Mouse (Mus musculus) cerebellum, adult 2 months (tissue): Measurements from ENCODE around the gene Tmed4. TPM values are rescaled to one million over a fixed set of nuclear protein-coding genes. Genes with fewer than 3 reads are reported as not detected.

Experiments used
- DNase-seq, 2 experiments: peaks; one replicate each; pipeline ENCODE4 v3.0.0; 2021
- H3K27ac ChIP-seq: fragments of 200-500 bp; 2 replicates; pipeline ENCODE4 v1.5.1; 2012; ENCODE audit warnings: low read length, control low read depth, inconsistent platforms; ENCODE audit not compliant: insufficient read depth
- H3K27me3 ChIP-seq: fragments of 200-500 bp; 2 replicates; pipeline ENCODE4 v1.6.1; 2012; ENCODE audit warnings: inconsistent platforms, mild to moderate bottlenecking, low read length, moderate library complexity; ENCODE audit not compliant: control insufficient read depth, insufficient read depth
- H3K4me1 ChIP-seq: fragments of 200-500 bp; 2 replicates; pipeline ENCODE4 v1.6.1; 2011; ENCODE audit warnings: low read length; ENCODE audit not compliant: control insufficient read depth, insufficient read depth
- H3K4me3 ChIP-seq: fragments of 200-500 bp; replicated peaks from 2 replicates; pipeline ENCODE3; 2011; ENCODE audit warnings: mild to moderate bottlenecking, low read depth, low read length, control low read depth; ENCODE audit not compliant: insufficient read depth
- CTCF ChIP-seq: fragments of 200-500 bp; IDR thresholded peaks from 2 replicates; pipeline ENCODE4 v1.5.1; 2011; ENCODE audit warnings: low read depth, mild to moderate bottlenecking, control low read depth, low read length, moderate library complexity, borderline replicate concordance; ENCODE audit not compliant: insufficient read depth
- POLR2A ChIP-seq: fragments of 200-500 bp; IDR thresholded peaks from 2 replicates; pipeline ENCODE4 v1.6.1; 2011; ENCODE audit warnings: low read length, control low read depth, borderline replicate concordance; ENCODE audit not compliant: insufficient read depth
- WGBS: fragments of 180-500 bp; shearing (Covaris S2); methylation state at CpG from one replicate; pipeline ENCODE4 v1.1.7; 2018; 5-methylcytosine and 5-hydroxymethylcytosine counted together
- polyA plus RNA-seq: library from polyadenylated mRNA; depleted of rRNA; stranded (reverse); fragments of >200 nt; gene quantifications from 2 replicates; pipeline ENCODE4 v1.2.3, GENCODE M21; 2012

The Tmed4 gene
- polyA plus RNA-seq, 1 experiment = 188 TPM

DNA sequence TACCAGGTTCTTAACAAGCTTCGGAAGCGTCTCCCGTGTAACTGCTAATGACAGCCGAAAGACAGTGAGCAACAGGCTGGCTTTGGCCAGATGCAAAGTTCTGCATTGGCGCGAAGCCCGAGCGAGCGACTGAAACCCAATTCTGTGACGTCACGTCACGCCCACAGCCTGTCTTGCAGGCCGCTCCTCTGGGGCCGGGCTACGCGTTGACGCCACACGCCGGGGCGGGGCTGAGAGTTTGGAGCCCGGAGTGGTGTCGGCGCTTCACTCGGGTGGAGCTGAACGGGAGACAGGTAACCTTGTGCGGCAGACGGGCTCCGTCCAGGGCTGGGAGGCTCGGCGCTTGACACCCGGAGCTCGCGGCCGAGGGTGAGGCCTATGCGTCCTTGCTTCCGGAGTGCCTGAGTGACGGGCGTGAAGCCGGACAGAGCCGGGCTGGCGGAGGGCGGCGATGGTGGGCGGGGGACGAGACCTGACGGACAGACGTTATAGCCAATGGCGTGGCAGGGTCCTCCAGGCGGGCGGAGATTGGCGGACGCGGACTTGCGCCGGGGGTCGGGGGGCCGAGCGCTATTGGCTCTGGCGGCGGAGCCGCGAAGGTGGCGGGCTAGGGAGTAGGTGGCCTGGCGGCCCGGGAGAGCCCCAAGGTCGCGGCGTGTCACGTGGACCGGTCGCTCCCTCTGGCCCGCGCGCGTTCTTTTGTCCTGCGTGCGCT, 16.9 kb upstream of the Tmed4 start, which contains the start of gene Ogdh:
Gene Ogdh, plus strand, starts transcription at position 233 of the 715 bp plus-strand sequence.
- Histone ChIP-seq H3K4me1 (peaks cover 2% of the 10 kb centered on the region; the same call in 1 of the 2 replicates), H3K27ac (peak within 1 kb of the TSS; percentile 82), H3K4me3 (peak within 1 kb of the TSS; percentile 89), H3K27me3 (no peaks in the 10 kb centered on the region)
- WGBS = under 1% methylated on average over 77 of the region's 77 CpGs
- TF ChIP-seq CTCF (no peak), POLR2A (peak; percentile 89; the same call in 1 of the 2 replicates)
- peak; percentile 99 to 100 for DNase-seq

DNA sequence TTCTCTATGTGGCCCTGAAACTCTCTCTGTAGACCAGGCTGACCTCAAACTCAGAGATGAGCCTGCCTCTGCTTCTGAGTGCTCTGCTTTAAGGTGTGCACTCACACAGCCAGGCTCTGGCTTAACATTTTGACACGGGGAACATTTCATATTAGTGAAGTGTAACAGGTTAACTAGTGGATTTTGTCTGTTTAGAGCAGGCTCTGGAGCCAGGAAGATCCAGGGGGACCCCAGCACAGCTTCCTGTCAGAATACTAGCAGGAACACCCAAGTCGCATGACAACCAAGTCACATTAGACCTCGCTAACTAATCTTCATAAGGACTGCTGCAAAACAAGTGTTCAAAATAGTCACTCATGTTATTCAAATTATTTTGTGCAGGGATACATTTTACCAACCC, 16.2 kb upstream of the Tmed4 start:
- Histone ChIP-seq H3K27me3 (no peaks in the 10 kb centered on the region), H3K4me1 (peaks cover 2% of the 10 kb centered on the region; the same call in 1 of the 2 replicates), H3K4me3 (peak overlapping the region; percentile 89), H3K27ac (no peak overlapping the region)
- DNase-seq = peak in 1 of 2 experiments; percentile 31
- TF ChIP-seq POLR2A (no peak), CTCF (no peak)
- 30% methylated on average over 3 of the region's 3 CpGs for WGBS

DNA sequence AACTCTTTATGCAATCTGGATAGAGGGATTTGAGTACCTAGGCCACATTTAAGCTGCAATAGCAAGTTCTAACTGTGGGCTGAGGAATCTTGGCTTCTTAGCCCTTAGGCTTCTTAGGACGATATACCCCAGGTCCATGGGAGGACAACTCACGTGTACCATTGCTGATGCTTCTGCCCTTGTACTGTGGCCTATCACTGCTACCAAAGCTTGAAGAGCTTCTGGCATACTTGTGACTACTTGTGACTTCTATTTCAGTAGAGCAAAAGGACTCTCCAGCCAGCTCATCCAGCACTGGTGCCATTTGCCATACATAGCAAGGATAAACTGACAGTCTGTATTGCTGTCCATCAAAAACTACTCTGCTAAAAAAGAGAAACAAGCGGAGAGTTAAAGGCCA, 15.5 kb upstream of the Tmed4 start:
- peaks cover 2% of the 10 kb centered on the region; the same call in 1 of the 2 replicates for H3K4me1 ChIP-seq
- no peak overlapping the region for H3K4me3 ChIP-seq
- TF ChIP-seq POLR2A (no peak), CTCF (no peak)
- no peak for DNase-seq
- H3K27me3 ChIP-seq = no peaks in the 10 kb centered on the region
- over 99% methylated on average over 3 of the region's 3 CpGs for WGBS
- H3K27ac ChIP-seq = no peak overlapping the region

DNA sequence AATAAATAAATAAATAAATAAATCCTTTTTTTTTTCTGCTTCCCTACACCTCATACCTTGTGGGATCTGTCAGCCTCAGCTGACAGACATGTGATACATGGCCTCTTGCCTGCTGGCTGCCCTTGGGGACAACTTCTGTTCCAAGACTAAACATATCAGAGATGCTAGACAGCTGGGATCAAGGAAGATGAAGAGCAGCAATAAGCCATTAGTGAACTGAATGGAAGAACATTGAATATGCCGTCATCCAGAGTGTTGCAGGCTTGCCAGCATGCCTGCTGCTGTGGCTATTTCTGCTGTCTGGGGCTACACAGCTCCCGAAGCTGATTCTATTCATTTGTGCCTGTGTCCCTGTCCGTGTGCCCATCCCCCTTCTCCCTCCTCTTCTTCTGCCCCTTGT, 8.3 kb upstream of the Tmed4 start:
- Histone ChIP-seq H3K4me1 (no peaks in the 10 kb centered on the region), H3K27ac (no peak overlapping the region), H3K27me3 (no peaks in the 10 kb centered on the region), H3K4me3 (no peak overlapping the region)
- no peak for DNase-seq
- TF ChIP-seq POLR2A (no peak), CTCF (no peak)
- 32% methylated on average over 3 of the region's 3 CpGs for WGBS

GRCm38 (mm10) chr11:6276466-6276865, 1.8 kb upstream of the Tmed4 start:
- H3K4me1 ChIP-seq = peaks cover 2% of the 10 kb centered on the region; the same call in 1 of the 2 replicates
- WGBS = 73% methylated on average over 3 of the region's 3 CpGs
- no peak for DNase-seq
- no peak overlapping the region for H3K27ac ChIP-seq
- no peaks in the 10 kb centered on the region for H3K27me3 ChIP-seq
- TF ChIP-seq CTCF (no peak), POLR2A (no peak)
- H3K4me3 ChIP-seq = no peak overlapping the region

DNA sequence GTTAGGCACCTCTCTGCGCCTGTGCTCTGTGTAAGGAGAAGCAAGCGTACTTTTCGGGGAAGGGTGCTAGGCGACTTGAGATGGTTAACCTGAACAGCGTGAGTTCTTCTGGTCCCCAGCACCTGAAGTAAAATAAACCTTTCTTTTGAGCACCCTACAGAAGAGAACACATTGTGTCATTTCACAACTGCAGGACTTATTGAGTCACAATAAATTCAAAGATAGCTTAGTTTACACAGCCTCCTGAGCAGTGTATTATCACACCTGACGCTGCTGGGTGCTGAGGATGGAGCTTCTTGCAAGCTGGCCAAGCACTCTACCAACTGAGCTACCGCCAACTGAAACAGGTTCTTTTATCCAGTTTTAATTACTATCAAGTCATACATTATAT, 419 bp upstream of the Tmed4 start:
- TF ChIP-seq POLR2A = no peak
- TF ChIP-seq CTCF = no peak
- Histone ChIP-seq H3K4me1 (peaks cover 2% of the 10 kb centered on the region; the same call in 1 of the 2 replicates), H3K4me3 (peak overlapping the region; percentile 46), H3K27ac (peak overlapping the region; percentile 40), H3K27me3 (no peaks in the 10 kb centered on the region)
- no peak for DNase-seq
- WGBS = 19% methylated on average over 7 of the region's 7 CpGs

GRCm38 (mm10) chr11:6273607-6274006, 1.1 kb downstream of the Tmed4 start:
- H3K4me1 ChIP-seq = peaks cover 2% of the 10 kb centered on the region; the same call in 1 of the 2 replicates
- 2% methylated on average over 11 of the region's 11 CpGs for WGBS

More at GRCm38 (mm10) chr11:6273607-6274006, 1.1 kb downstream of the Tmed4 start:
- no peak for DNase-seq
- Histone ChIP-seq H3K27ac (no peak overlapping the region), H3K4me3 (peak overlapping the region; percentile 85), H3K27me3 (no peaks in the 10 kb centered on the region)
- TF ChIP-seq CTCF (no peak), POLR2A (no peak)
